Mouse (Mus musculus) heart, embryonic 14.5 days (tissue): ENCODE data around the gene Mettl9. TPM values are rescaled to one million over a fixed set of nuclear protein-coding genes. Genes with fewer than 3 reads are reported as not detected.

ENCODE experiments used
- ATAC-seq: fragments of 200-750 bp; cut with Nextera tagmentation; 2 replicates; pipeline ENCODE4 v1.8.0; 2017; ENCODE audit warnings: low read depth, moderate TSS enrichment; ENCODE audit not compliant: insufficient number of reproducible peaks, insufficient read depth, low FRiP score
- H3K27ac ChIP-seq, 2 experiments: fragments of 200-500 bp in 1 of 2; fragments of 300-500 bp in 1 of 2; sonication (generic) in 1 of 2; replicated peaks in 1 of 2; 2 replicates each; pipeline ENCODE4 v1.5.1; 2012 to 2014; ENCODE audit warnings: low read depth in 2 of 2, low read length in 2 of 2, control low read depth in 1 of 2, mild to moderate bottlenecking in 1 of 2, mixed read lengths in 1 of 2; ENCODE audit not compliant: control insufficient read depth in 1 of 2, insufficient read depth in 1 of 2
- H3K27me3 ChIP-seq: fragments of 300-500 bp; sonication (generic); 2 replicates; pipeline ENCODE4 v1.6.1; 2014; ENCODE audit warnings: mild to moderate bottlenecking, low read length, control low read depth; ENCODE audit not compliant: control insufficient read depth, insufficient read depth
- H3K36me3 ChIP-seq: fragments of 300-500 bp; sonication (generic); 2 replicates; pipeline ENCODE4 v1.6.1; 2014; ENCODE audit warnings: mild to moderate bottlenecking, control low read depth, low read length, mixed read lengths; ENCODE audit not compliant: control insufficient read depth, insufficient read depth
- H3K4me1 ChIP-seq, 2 experiments: fragments of 200-500 bp in 1 of 2; fragments of 300-500 bp in 1 of 2; sonication (generic) in 1 of 2; 2 replicates each; pipeline ENCODE4 v1.6.1; 2012 to 2014; ENCODE audit warnings: low read length in 2 of 2, control low read depth in 1 of 2, mixed read lengths in 1 of 2; ENCODE audit not compliant: control insufficient read depth in 2 of 2, insufficient read depth in 2 of 2
- H3K4me2 ChIP-seq: fragments of 300-500 bp; sonication (generic); 2 replicates; pipeline ENCODE4 v1.6.1; 2014; ENCODE audit warnings: mild to moderate bottlenecking, low read length
- H3K4me3 ChIP-seq, 2 experiments: fragments of 200-500 bp in 1 of 2; fragments of 300-500 bp in 1 of 2; sonication (generic) in 1 of 2; 2 replicates each; pipeline ENCODE4 v1.5.1; 2012 to 2014; ENCODE audit warnings: low read length in 2 of 2, mild to moderate bottlenecking in 2 of 2, control low read depth in 1 of 2, low read depth in 1 of 2, moderate library complexity in 1 of 2; ENCODE audit not compliant: control insufficient read depth in 1 of 2, insufficient read depth in 1 of 2
- H3K9ac ChIP-seq: fragments of 300-500 bp; sonication (generic); 2 replicates; pipeline ENCODE4 v1.6.1; 2014; ENCODE audit warnings: mild to moderate bottlenecking, low read length
- H3K9me3 ChIP-seq: fragments of 300-500 bp; sonication (generic); 2 replicates; pipeline ENCODE4 v1.6.1; 2016; ENCODE audit warnings: low read length, control low read depth; ENCODE audit not compliant: control insufficient read depth
- WGBS: fragments of 180-500 bp; shearing (Covaris S2); extraction: QIAGEN DNeasy Blood & Tissue Kit; methylation state at CpG from one replicate; pipeline ENCODE4 v1.1.7; 2014; 5-methylcytosine and 5-hydroxymethylcytosine counted together
- polyA plus RNA-seq: library from polyadenylated mRNA; unstranded; fragments of >200 nt; fragmentation: Nextera tagmentation; extraction: Ambion mirVana; gene quantifications from 2 replicates; pipeline ENCODE4 v1.2.1, GENCODE M21; 2014

The Mettl9 gene
- polyA plus RNA-seq, 1 experiment from 2014 or later, result 113 TPM

DNA sequence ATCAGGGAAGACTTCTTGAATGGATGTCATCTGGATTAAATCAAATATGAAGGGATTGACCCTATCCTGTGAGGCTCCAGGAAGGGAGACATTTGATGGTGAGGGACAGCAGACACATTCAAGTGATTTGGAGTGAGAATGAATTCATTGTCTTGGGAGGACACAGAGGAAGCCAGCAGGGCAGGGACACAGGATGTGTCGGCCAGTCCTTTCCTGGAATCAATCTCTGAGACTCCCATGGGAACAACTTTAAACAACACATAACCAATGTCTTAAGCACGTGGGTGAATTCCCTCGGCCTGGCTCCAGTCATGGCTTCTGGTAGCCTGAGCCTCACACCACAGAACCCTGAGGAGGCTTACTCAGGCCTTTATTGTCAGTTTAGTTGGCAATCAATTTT lies 73.6 kb downstream of the Mettl9 start:
- Histone ChIP-seq H3K4me2 (no peak overlapping the region), H3K27ac (no peak overlapping the region), H3K4me3 (no peak overlapping the region), H3K27me3 (no peaks in the 10 kb centered on the region), H3K4me1 (peaks cover 8 to 16% of the 10 kb centered on the region in 2 experiments), H3K36me3 (no peaks in the 10 kb centered on the region), H3K9ac (no peak overlapping the region), H3K9me3 (no peaks in the 10 kb centered on the region)
- ATAC-seq, result no peak
- WGBS, result 49% methylated on average over 3 of the region's 3 CpGs

DNA sequence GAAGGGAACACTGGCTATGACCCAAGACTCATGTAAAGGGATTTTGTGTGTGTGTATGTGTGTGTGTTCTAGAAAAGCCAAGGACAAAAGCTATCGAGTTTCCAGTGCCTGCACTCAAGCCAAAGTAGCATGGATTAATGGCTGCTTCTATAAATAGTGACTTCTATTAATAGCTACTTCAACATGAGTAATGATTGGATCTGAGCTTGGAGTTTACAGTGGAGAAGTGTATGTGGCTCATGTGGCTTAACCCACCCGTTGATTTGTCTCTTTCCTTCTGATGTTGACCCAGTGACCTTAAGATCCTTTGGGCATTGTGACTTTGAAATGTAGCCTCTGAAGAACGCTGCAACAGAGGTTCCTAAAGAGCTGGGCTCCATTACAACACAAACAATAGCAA lies 77.1 kb downstream of the Mettl9 start:
- H3K27ac ChIP-seq, result peak overlapping the region; percentile 47 to 77
- no peak overlapping the region for H3K4me3 ChIP-seq
- no peaks in the 10 kb centered on the region for H3K9me3 ChIP-seq
- ATAC-seq, result peak; percentile 59
- H3K36me3 ChIP-seq, result no peaks in the 10 kb centered on the region
- no peaks in the 10 kb centered on the region for H3K27me3 ChIP-seq
- no peak overlapping the region for H3K9ac ChIP-seq
- no peak overlapping the region for H3K4me2 ChIP-seq
- H3K4me1 ChIP-seq, result peaks cover 8 to 16% of the 10 kb centered on the region in 2 experiments
- WGBS, result 12% methylated on average over 3 of the region's 3 CpGs

DNA sequence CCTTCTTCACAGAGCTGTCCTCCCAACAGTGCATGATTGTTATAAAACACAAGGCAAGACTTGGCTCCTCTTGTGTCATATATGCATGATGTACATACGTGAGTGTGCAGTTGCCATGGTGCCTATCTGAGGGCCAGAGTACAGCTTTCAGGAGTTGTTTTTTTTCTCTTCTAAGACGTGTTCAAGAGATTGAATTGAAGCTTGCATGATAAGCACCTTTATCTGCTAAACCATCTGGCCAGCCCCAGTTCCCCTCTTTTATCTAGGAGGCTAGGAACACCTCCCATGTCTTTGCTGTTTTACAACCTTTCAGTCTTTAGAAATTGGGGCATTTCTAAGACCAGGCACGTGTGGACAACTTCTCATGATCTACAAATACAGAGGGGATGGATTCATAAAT lies 77.5 kb downstream of the Mettl9 start:
- ATAC-seq, result no peak
- no peaks in the 10 kb centered on the region for H3K9me3 ChIP-seq
- WGBS, result 59% methylated on average over 3 of the region's 3 CpGs
- H3K27ac ChIP-seq, result peak overlapping the region; percentile 47 to 77
- no peaks in the 10 kb centered on the region for H3K27me3 ChIP-seq
- no peak overlapping the region for H3K4me2 ChIP-seq
- peaks cover 6 to 16% of the 10 kb centered on the region in 2 experiments for H3K4me1 ChIP-seq
- H3K9ac ChIP-seq, result no peak overlapping the region
- no peaks in the 10 kb centered on the region for H3K36me3 ChIP-seq
- H3K4me3 ChIP-seq, result no peak overlapping the region

DNA sequence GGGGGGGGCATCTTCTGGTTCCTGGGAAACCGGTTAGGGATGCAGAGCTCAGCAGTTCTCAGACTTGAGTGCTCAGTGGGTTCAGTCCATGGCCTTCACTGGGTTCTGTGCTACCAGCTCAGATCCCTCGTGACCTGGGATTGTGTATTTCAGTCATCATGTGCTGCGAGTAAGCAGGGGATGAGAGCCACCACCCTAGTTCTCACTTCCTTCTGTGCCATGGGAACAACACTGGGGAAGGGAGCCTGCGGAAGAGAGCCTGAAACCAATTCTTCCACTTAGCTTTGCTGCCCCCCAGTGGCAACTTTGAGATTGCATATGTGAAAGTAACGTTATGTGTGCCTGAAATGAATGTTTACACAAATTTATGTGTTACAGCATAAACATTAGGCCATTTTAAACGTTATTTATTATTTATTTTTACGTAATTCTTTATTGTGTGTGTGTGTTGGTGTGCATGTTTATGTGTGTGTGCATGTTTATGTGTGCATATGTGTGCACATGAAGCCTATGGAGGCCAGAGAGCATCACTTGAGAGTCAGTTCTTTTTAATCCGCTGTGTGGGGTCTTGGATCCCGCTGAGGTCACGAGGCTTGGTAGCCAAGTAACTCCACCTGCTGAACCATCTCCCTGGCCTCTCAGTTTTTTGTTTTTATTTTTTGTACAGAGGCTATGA lies 86.0 kb downstream of the Mettl9 start:
- ATAC-seq, result no peak
- WGBS, result 11% methylated on average over 10 of the region's 10 CpGs
- no peaks in the 10 kb centered on the region for H3K36me3 ChIP-seq
- no peak overlapping the region for H3K27ac ChIP-seq
- no peak overlapping the region for H3K4me2 ChIP-seq
- no peaks in the 10 kb centered on the region; the same call in 1 of the 2 replicates for H3K27me3 ChIP-seq
- H3K4me3 ChIP-seq, result no peak overlapping the region
- no peaks in the 10 kb centered on the region for H3K9me3 ChIP-seq
- H3K9ac ChIP-seq, result no peak overlapping the region
- peaks cover 0 to 7% of the 10 kb centered on the region in 2 experiments; a peak in 2 of 4 replicates for H3K4me1 ChIP-seq

Other genes starting within 250 kb of the Mettl9 start
- gene Gm5737, start 222.1 kb upstream of the Mettl9 start, polyA plus RNA-seq, result not detected in 2 replicates
- gene Eef2k, start 191.6 kb upstream of the Mettl9 start, polyA plus RNA-seq, result 12.1 and 12.4 TPM in 2 replicates
- 8.2 and 13.4 TPM in 2 replicates for gene Polr3e, start 116.7 kb upstream of the Mettl9 start, polyA plus RNA-seq
- 12.8 and 13.8 TPM in 2 replicates for gene Cdr2, start 52.1 kb upstream of the Mettl9 start, polyA plus RNA-seq
- gene Mfsd13b, start 51.9 kb upstream of the Mettl9 start, polyA plus RNA-seq, result 0.22 TPM in 1 of 2 replicates, not detected in the other
- 1.4 and 1.5 TPM in 2 replicates for gene Igsf6, start 40.1 kb downstream of the Mettl9 start, polyA plus RNA-seq
- 0.09 and 0.22 TPM in 2 replicates for gene Otoa, start 47.2 kb downstream of the Mettl9 start, polyA plus RNA-seq